Mouse (Mus musculus) midbrain, embryonic 13.5 days (tissue): ENCODE measurements around the gene Lcn4. TPM values are rescaled to one million over a fixed set of nuclear protein-coding genes. Genes with fewer than 3 reads are reported as not detected.

Experiments used
- ATAC-seq: fragments of 200-750 bp; cut with Nextera tagmentation; 2 replicates; pipeline ENCODE4 v1.8.0; 2017; ENCODE audit warnings: mild to moderate bottlenecking, moderate TSS enrichment, moderate library complexity
- H3K27ac ChIP-seq: fragments of 300-500 bp; sonication (generic); 2 replicates; pipeline ENCODE4 v1.5.1; 2015; ENCODE audit warnings: inconsistent platforms, mild to moderate bottlenecking, moderate library complexity
- H3K27me3 ChIP-seq: fragments of 300-500 bp; sonication (generic); 2 replicates; pipeline ENCODE4 v1.6.1; 2015; ENCODE audit warnings: mild to moderate bottlenecking, inconsistent platforms
- H3K36me3 ChIP-seq: fragments of 300-500 bp; sonication (generic); 2 replicates; pipeline ENCODE4 v1.6.1; 2015; ENCODE audit warnings: mild to moderate bottlenecking, inconsistent platforms
- H3K4me1 ChIP-seq: fragments of 300-500 bp; sonication (generic); replicated peaks from 2 replicates; pipeline ENCODE4 v1.6.1; 2015; ENCODE audit warnings: inconsistent platforms
- H3K4me2 ChIP-seq: fragments of 300-500 bp; sonication (generic); replicated peaks from 2 replicates; pipeline ENCODE4 v1.6.1; 2015; ENCODE audit warnings: moderate library complexity, mild to moderate bottlenecking, inconsistent platforms
- H3K4me3 ChIP-seq: fragments of 300-500 bp; sonication (generic); replicated peaks from 2 replicates; pipeline ENCODE4 v1.5.1; 2015; ENCODE audit warnings: mild to moderate bottlenecking, inconsistent platforms
- H3K9ac ChIP-seq: fragments of 300-500 bp; sonication (generic); replicated peaks from 2 replicates; pipeline ENCODE4 v1.6.1; 2015; ENCODE audit warnings: mild to moderate bottlenecking, inconsistent platforms
- H3K9me3 ChIP-seq: fragments of 300-500 bp; sonication (generic); 2 replicates; pipeline ENCODE4 v1.6.1; 2016; ENCODE audit warnings: mild to moderate bottlenecking, inconsistent platforms
- WGBS: fragments of 180-500 bp; shearing (Covaris S2); methylation state at CpG from one replicate; pipeline ENCODE4 v1.1.7; 2015; 5-methylcytosine and 5-hydroxymethylcytosine counted together
- polyA plus RNA-seq: library from polyadenylated mRNA; unstranded; fragments of >200 nt; fragmentation: Nextera tagmentation; extraction: Ambion mirVana; gene quantifications from 2 replicates; pipeline ENCODE4 v1.2.1, GENCODE M21; 2015

Lcn4 gene
- polyA plus RNA-seq, 1 experiment from 2014 or later = not detected

DNA sequence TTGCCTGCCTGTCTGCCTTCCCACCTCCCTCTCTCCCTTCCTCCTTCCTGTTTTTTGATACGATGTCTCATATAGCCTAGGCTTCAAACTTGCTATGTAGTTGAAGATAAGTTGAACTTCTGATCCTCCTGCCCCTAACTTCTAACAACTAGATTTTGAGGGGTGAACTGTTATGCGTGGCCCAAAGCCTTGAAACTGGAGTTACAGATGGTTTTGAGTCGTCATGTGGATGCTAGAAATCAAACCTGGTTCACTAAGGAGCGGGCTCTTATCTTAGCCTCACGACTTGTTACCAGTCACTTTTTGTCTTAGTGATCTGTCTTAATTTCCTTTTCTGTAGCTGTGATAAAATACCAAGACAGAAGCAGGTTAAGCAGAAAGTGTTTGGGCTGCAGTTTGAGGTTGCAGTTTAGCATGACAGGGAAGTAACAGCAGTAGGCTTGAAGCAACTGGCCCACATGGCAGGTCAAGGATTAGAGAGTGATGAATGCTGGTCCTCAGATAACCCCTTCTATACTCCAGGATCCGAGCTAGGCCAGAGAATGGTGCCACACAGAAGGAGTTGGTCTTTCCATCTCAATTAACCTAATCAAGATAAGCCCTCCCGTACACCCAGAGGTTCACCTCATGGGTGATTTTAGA lies 30.0 kb downstream of the Lcn4 start:
- Histone ChIP-seq H3K4me1 (peaks cover 30% of the 10 kb centered on the region), H3K4me2 (no peak overlapping the region), H3K9ac (no peak overlapping the region), H3K27ac (no peak overlapping the region), H3K36me3 (peaks cover 22% of the 10 kb centered on the region), H3K27me3 (no peaks in the 10 kb centered on the region), H3K4me3 (no peak overlapping the region), H3K9me3 (no peaks in the 10 kb centered on the region)
- ATAC-seq = no peak
- WGBS = 82% methylated on average over 7 of the region's 7 CpGs

DNA sequence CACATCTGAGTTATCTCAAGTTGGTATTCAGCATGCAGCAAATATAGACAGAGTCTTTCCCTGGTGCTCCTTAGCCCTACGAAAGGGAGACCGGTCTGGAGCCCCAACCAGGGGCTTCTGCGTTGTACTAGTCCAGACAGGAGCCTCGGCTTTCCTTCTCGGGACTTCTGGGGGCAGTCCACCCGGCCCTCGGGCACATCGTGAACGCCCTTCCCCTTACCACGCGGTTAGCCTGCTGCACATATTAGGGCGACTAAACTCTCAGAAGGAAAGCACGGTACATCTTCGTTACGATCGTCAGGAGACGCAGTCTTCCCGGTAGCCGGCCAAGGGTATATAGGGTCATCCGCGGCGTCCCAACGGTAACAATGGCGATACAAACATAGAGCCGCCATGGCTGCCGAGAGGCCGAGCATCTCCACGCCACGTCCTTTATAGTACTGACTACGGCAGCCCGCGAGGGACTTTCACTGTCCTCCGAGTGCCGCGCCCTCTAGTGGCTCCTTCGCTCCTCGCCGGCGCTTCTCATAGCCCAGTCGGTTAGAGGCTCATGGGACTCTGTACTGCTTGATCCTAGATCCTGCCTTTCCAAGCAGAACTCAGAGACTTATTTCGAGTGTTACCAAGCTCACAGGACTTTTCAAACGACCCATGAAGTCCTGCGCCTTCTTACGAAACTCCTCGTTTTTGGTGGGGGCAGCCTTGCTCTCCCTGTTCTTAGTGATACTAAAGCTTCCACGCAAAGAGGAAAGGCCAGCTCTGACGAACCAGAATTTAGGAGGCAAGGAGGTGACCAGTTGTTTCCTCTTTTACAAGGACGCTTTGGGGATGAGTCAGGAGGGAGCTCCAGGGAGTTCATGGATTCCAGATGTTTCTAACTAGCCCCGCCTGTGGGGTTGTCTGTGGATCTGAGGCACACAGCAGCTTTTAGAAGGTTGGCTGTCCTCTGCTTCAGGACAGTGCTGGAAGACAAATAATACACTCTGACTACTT lies 30.9 kb downstream of the Lcn4 start:
- Histone ChIP-seq H3K36me3 (peaks cover 32% of the 10 kb centered on the region), H3K9ac (peak overlapping the region; percentile 88), H3K27ac (peak overlapping the region; percentile 79), H3K4me3 (peak overlapping the region; percentile 67), H3K4me2 (peak overlapping the region; percentile 86), H3K9me3 (no peaks in the 10 kb centered on the region), H3K27me3 (no peaks in the 10 kb centered on the region), H3K4me1 (peaks cover 33% of the 10 kb centered on the region)
- ATAC-seq = peak; percentile 85
- WGBS = 4% methylated on average over 49 of the region's 49 CpGs

DNA sequence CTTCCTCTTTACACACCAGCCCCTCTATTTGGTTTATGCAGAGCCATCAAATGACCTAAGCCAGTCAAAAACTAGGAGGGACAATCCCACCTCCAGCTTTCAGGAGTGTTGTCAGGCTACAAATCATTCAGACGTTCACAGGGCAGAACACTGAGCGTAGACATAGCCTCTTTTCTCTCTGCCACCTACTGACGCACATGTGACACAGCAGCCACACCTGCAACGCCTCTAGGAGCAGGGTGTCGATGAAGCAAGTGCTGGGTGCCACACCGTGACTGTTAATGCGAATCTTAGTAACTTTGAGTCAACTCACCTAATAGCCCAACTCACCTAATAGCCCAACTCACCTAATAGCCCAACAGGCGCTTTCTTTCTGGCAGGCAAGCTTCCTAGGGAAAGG lies 32.0 kb downstream of the Lcn4 start:
- Histone ChIP-seq H3K27ac (peak overlapping the region; percentile 54; the same call in 1 of the 2 replicates), H3K4me1 (peaks cover 42% of the 10 kb centered on the region), H3K9me3 (no peaks in the 10 kb centered on the region), H3K36me3 (peaks cover 42% of the 10 kb centered on the region), H3K4me3 (peak overlapping the region; percentile 67), H3K4me2 (peak overlapping the region; percentile 86), H3K27me3 (no peaks in the 10 kb centered on the region), H3K9ac (peak overlapping the region; percentile 88)
- peak; percentile 24; the same call in 1 of the 2 replicates for ATAC-seq
- WGBS = 12% methylated on average over 8 of the region's 8 CpGs

DNA sequence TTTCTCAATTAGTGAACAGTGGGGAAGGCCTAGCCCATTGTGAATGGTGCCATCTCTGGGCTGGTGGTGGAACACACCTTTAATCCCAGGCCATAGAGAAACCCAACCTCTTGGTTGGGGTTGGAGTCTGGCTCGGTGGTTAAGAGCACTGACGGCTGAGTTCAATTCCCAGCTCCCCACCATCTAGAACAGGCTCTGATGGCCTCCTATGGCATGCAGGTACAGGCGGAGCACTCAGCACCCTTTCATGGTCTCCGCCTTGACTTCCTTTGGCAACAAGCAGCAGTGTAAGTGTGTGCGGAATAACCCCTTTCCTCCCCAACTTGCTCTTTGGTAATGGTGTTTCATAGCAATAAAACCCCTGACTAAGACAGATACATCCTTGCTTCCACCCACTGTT lies 32.5 kb downstream of the Lcn4 start:
- WGBS = 75% methylated on average over 5 of the region's 5 CpGs
- Histone ChIP-seq H3K4me1 (peaks cover 47% of the 10 kb centered on the region), H3K4me2 (peak overlapping the region; percentile 86), H3K4me3 (peak overlapping the region; percentile 67), H3K36me3 (peaks cover 44% of the 10 kb centered on the region), H3K27ac (peak overlapping the region; percentile 54; the same call in 1 of the 2 replicates), H3K9me3 (no peaks in the 10 kb centered on the region), H3K27me3 (no peaks in the 10 kb centered on the region), H3K9ac (peak overlapping the region; percentile 88)
- ATAC-seq = no peak

DNA sequence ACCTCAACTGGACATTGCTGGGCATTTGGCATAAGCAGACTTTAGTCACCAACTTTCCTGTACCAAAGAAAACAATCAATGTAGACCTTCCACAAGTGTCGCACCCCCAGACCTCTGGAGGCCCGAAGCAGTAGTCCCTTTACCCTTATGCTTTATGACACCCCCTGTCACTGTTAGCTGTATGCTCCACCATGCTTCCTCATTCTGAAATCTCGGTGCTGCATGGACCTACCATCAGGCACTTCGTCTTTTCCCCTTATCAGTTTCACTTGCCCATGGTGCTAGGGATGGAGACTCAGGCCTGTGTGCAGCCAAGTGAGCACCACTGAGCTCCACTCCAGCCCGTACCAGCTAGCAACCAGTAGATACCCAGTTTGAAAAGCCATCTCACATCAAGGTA lies 33.0 kb downstream of the Lcn4 start:
- Histone ChIP-seq H3K4me3 (peak overlapping the region; percentile 67), H3K27ac (no peak overlapping the region), H3K27me3 (no peaks in the 10 kb centered on the region), H3K36me3 (peaks cover 44% of the 10 kb centered on the region), H3K9ac (peak overlapping the region; percentile 88), H3K4me2 (peak overlapping the region; percentile 86), H3K4me1 (peaks cover 52% of the 10 kb centered on the region), H3K9me3 (no peaks in the 10 kb centered on the region)
- WGBS = 86% methylated on average over 5 of the region's 5 CpGs
- ATAC-seq = no peak

DNA sequence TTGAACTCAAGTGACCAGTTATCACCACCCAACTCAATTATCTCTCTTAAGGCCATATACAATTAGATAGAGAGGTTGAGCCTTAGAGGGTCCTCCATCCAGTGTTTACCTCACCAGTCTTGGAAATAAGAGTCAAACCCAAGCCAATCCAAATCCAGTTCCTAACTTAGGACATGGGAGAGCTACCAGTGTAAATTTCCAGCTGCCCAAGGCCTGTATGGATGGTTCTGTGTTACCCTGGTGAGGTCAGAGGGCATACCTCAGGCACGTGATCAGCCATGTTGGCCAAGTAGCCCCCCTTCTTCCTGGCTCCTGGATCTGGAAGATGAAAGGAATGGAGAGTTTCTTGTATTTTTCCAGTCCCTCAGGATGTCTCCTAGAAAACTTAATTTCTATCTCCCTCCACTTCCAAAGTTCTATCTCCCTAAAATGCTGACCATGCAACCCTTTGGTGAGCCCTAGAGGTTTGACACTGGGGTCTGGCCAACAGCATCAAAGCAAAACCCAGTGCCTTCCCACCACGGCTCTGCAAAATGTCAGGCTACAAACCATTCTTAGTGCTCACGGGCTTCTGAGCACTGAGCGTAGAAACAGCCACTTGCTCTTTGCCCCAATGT lies 33.7 kb downstream of the Lcn4 start:
- H3K4me3 ChIP-seq = no peak overlapping the region; the same call in 1 of the 2 replicates
- peaks cover 58% of the 10 kb centered on the region for H3K4me1 ChIP-seq
- H3K9me3 ChIP-seq = no peaks in the 10 kb centered on the region
- ATAC-seq = no peak
- peaks cover 45% of the 10 kb centered on the region for H3K36me3 ChIP-seq
- peak overlapping the region; percentile 86 for H3K4me2 ChIP-seq
- 84% methylated on average over 4 of the region's 4 CpGs for WGBS
- peak overlapping the region; percentile 14; the same call in 1 of the 2 replicates for H3K27ac ChIP-seq
- peak overlapping the region; percentile 88; the same call in 1 of the 2 replicates for H3K9ac ChIP-seq
- no peaks in the 10 kb centered on the region for H3K27me3 ChIP-seq

DNA sequence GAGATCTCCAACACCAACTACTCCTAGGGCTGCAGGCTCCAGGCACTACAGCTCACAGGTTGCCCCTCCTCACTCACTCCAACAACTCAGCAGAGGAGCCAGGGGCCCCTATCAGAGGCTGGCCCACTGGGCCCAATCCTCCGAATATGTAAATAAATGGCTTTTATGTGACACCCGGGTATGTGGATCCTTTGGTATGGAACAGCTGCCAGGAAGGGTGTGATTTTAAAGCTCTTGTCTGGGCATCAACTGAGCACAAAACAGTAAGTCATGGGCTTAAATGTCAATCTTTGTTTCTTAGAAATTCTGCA lies 34.8 kb downstream of the Lcn4 start:
- H3K9me3 ChIP-seq = no peaks in the 10 kb centered on the region
- H3K36me3 ChIP-seq = peaks cover 49% of the 10 kb centered on the region
- H3K4me3 ChIP-seq = no peak overlapping the region
- no peak for ATAC-seq
- no peak overlapping the region for H3K4me2 ChIP-seq
- no peak overlapping the region for H3K27ac ChIP-seq
- H3K9ac ChIP-seq = no peak overlapping the region
- H3K27me3 ChIP-seq = no peaks in the 10 kb centered on the region
- H3K4me1 ChIP-seq = peaks cover 69% of the 10 kb centered on the region
- WGBS = 53% methylated on average over 2 of the region's 2 CpGs

DNA sequence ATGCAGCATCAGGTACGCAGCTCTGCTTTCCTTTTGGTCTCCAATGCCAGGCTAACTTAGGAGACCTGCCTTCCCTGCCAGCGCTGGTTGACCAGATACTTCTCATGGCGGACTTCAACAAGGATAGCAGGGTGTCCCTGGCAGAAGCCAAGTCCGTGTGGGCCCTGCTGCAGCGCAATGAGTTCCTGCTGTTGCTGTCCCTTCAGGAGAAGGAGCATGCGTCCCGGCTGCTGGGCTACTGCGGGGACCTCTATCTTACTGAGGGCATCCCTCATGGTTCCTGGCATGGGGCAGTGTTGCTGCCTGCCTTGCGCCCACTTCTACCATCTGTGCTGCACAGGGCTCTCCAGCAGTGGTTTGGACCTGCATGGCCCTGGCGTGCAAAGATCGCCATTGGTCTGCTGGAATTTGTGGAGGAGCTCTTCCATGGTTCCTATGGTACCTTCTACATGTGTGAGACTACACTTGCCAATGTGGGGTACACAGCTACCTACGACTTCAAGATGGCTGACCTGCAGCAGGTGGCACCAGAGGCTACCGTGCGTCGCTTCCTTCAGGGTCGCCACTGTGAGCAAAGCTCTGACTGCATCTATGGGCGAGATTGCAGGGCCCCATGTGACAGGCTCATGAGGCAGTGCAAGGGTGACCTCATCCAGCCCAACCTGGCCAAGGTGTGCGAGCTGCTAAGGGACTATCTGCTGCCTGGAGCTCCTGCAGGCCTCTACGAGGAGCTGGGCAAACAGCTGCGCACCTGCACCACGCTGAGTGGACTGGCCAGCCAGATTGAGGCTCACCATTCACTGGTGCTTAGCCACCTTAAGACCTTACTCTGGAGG lies 35.4 kb downstream of the Lcn4 start:
- no peak overlapping the region for H3K27ac ChIP-seq
- peaks cover 49% of the 10 kb centered on the region for H3K36me3 ChIP-seq
- H3K4me2 ChIP-seq = no peak overlapping the region
- no peaks in the 10 kb centered on the region for H3K9me3 ChIP-seq
- peaks cover 75% of the 10 kb centered on the region for H3K4me1 ChIP-seq
- no peak overlapping the region for H3K9ac ChIP-seq
- no peak for ATAC-seq
- H3K4me3 ChIP-seq = no peak overlapping the region
- WGBS = 74% methylated on average over 21 of the region's 21 CpGs
- H3K27me3 ChIP-seq = no peaks in the 10 kb centered on the region

DNA sequence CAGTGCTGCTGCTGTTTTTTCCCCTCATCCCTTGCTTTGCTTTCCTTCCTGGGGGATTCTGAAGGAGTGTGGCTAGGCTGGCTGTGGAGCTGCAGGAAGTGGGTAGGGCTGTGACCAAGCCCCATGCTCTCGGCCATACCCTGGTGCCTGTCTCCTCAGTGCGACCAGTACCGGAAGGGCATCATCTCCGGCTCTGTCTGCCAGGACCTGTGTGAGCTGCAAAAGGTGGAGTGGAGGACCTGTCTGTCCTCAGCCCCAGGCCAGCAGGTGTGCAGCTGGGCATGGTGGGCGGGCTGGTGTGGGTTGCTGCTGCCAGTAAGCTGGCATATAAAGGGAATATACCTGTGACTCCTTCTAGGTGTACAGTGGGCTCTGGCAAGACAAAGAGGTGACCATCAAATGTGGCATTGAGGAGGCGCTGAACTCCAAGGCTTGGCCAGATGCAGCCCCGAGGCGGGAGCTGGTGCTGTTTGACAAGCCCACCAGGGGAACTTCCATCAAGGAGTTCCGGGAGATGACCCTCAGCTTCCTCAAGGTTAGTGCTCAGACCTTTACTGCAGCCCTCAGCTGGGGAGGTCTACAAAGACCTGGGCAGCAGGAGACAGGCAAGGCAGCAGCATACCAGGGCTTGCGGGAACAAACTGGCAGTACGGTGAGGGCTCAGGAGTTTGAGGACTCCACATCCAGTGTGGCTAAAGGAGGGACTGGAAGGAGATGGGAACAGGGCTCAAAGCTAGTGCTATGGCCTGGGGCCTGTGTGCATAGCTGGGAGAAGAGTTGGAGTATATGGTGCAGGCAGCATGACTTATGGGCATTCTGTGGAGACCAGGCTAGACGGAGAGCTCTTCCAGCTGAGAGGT lies 36.2 kb downstream of the Lcn4 start:
- Histone ChIP-seq H3K9ac (peak overlapping the region; percentile 49), H3K4me2 (no peak overlapping the region), H3K27me3 (no peaks in the 10 kb centered on the region), H3K27ac (0 out of 2 replicates have a peak overlapping the region, but pooled peaks have one; percentile 5), H3K4me1 (peaks cover 79% of the 10 kb centered on the region), H3K9me3 (no peaks in the 10 kb centered on the region), H3K4me3 (no peak overlapping the region), H3K36me3 (peaks cover 49% of the 10 kb centered on the region)
- WGBS = 77% methylated on average over 12 of the region's 12 CpGs
- ATAC-seq = no peak

DNA sequence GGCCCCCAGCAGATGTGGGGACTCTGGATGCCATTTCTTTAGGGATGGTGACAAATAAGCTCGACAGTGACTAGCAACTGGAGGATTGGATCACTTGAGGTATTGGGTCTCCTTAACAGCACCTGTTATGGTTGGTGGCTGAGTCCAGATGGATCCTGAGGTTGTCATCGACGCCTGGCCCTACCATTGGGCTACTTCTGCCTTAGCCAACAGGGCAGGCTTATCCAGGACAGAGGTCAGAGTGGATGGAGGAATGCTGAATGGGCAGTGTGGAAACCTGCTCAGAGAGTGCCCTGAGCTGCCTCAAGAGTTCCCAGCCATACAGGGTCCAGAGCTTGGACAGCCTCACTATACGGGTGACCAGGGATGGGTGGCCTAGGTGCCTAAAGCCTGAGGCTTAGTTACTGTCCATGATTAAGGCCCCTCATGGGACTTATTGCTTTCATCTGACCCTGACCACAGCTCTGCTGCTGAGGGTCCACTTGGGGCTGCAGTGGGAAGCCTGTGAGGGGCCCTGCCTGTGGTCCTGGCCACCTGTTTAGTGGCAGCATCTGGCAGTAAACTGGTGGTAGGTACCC lies 37.0 kb downstream of the Lcn4 start:
- H3K4me2 ChIP-seq = no peak overlapping the region
- ATAC-seq = no peak
- WGBS = 69% methylated on average over 4 of the region's 4 CpGs
- H3K4me3 ChIP-seq = no peak overlapping the region
- peaks cover 84% of the 10 kb centered on the region for H3K4me1 ChIP-seq
- H3K36me3 ChIP-seq = peaks cover 49% of the 10 kb centered on the region
- H3K27me3 ChIP-seq = no peaks in the 10 kb centered on the region
- H3K9ac ChIP-seq = peak overlapping the region; percentile 49
- 0 out of 2 replicates have a peak overlapping the region, but pooled peaks have one; percentile 27 for H3K27ac ChIP-seq
- no peaks in the 10 kb centered on the region for H3K9me3 ChIP-seq
